Mouse (Mus musculus) spleen, postnatal 0 days (tissue): ENCODE data around the gene 1810062G17Rik. TPM values are rescaled to one million over a fixed set of nuclear protein-coding genes. Genes with fewer than 3 reads are reported as not detected.

ENCODE experiments used
- polyA plus RNA-seq: library from polyadenylated mRNA; unstranded; fragments of >200 nt; fragmentation: Nextera tagmentation; extraction: Ambion mirVana; gene quantifications from 2 replicates; pipeline ENCODE4 v1.2.1, GENCODE M21; 2015

The 1810062G17Rik gene
- polyA plus RNA-seq = 1.1 and 1.5 TPM in 2 replicates

DNA sequence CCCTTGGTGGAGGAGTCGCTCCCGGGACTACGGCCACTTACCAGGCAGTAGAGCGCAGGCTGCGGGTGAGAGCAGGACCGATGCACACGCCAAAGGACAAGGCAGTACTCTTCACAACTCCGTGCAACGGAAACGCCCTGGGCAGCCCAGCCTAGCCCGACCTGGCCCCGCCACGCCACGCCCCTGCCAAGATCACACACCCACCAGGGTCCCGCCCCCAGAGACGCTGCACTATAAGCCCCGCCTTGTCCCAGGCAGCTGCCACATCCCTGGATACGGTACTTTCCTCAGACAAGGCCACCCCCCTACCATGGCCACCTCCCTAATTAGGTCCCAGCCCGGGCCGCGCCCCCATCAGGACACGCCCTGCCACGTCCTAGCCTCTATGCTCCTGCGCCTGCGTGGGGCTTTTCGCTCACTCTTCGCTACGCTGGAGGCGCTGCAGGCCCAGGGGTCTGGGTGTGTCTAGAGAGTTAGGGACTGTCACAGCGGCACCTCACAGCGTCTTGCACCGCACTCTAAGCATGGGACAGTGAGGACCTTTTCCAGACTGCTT lies at the start of gene 1810062G17Rik, which contains the start of gene Anxa5:
TSS of gene 1810062G17Rik (plus strand) at position 406 of the 556 bp plus-strand sequence.
TSS of gene Anxa5 (minus strand) at position 363 of the 556 bp plus-strand sequence.

DNA sequence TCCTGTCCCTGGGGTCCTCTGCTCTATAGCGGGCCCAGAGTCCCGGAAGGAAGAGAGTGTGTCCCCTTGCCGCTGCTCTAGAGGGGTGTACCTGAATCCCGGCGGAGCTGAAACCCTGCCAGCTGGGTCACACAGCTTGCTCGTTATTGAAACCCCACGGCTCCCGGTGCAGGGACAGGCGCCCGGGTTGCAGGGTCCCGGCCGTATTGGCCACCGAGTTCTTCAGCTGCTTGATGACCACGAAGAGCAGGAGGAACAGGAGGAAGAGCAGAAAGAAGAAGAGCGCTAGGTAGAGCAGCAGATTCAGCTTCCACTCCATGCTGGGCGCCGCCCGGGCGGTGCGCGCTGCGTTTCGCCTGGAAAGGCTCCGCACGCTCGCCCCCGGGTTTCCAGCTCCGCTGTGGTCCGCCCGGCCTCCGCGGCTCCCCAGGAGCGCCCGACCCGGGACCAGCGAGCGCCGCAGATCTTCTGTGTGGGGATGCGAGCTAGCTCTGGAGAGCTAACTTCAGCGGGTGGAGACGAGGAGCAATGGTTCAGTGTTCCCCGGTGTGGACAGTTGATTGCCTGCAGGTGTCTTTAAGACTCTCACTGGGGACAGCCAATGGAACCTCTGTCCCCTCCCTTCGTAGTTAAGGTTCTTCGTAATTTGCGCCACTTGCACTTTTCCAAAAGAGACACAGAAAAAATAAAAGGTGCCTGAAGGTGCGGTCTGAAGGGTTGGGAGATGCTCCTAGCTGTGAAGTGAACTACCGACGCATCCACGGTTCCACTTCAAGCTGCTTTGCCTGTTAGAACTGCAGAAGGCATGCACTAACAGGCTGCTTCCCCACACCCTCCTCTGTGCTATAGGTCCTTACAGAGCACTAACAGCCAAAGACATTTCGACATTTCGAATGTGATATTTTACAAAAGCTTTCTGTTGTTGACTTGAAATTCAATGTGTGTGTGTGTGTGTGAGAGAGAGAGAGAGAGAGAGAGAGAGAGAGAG lies 45.6 kb downstream of the 1810062G17Rik start, which contains the start of gene Gm11549:
TSS of gene Gm11549 (minus strand) at position 741 of the 988 bp plus-strand sequence.

Other genes starting within 250 kb of the 1810062G17Rik start
- 81.8 and 108 TPM in 2 replicates for gene Anxa5, start within 50 bp of the 1810062G17Rik start, polyA plus RNA-seq
- gene Gm11549, start 45.9 kb downstream of the 1810062G17Rik start, polyA plus RNA-seq = 0.05 and 0.10 TPM in 2 replicates
- gene Exosc9, start 76.7 kb downstream of the 1810062G17Rik start, polyA plus RNA-seq = 42.1 and 46.9 TPM in 2 replicates
- gene Ccna2, start 96.2 kb downstream of the 1810062G17Rik start, polyA plus RNA-seq = 210 and 239 TPM in 2 replicates
- 8.7 and 9.1 TPM in 2 replicates for gene Bbs7, start 137.5 kb downstream of the 1810062G17Rik start, polyA plus RNA-seq
- gene Trpc3, start 214.2 kb downstream of the 1810062G17Rik start, polyA plus RNA-seq = 1.5 and 1.9 TPM in 2 replicates